7 mouse cellular contexts compared by ENCODE assay signal in genomic region chr2:121412843-121413386, GRCm38 (mm10). TPM values are rescaled to one million over a fixed set of nuclear protein-coding genes. Genes with fewer than 3 reads are reported as not detected.
DNase-seq lines count a peak whose midpoint lies in the region; ATAC-seq and TF ChIP-seq lines count a peak whose summit lies in the region.

No protein-coding gene starts in this region.

- H3K4me2 ChIP-seq in forebrain, embryonic 13.5 days = peak overlapping the region; percentile 78
- peak overlapping the region; percentile 86 for H3K4me2 ChIP-seq in liver, embryonic 11.5 days
- peak overlapping the region; percentile 72 for H3K4me2 ChIP-seq in stomach, embryonic 14.5 days (replicated peaks; ENCODE audit: low read depth, low read length)

- ATAC-seq in megakaryocyte, adult 5-6 weeks (ENCODE audit: poor library complexity, severe bottlenecking) = no peak
- no peak; the same call in 1 of the 2 replicates for ATAC-seq in forebrain, embryonic 13.5 days
- ATAC-seq in liver, embryonic 11.5 days (replicated peaks; ENCODE audit: low FRiP score) = peak; percentile 21
- no peak for ATAC-seq in stomach, embryonic 14.5 days (ENCODE audit: insufficient number of reproducible peaks, insufficient read depth, low FRiP score, low read depth)

- no peak for TF ChIP-seq CTCF in bone marrow macrophage, adult 2 months (IDR thresholded peaks at IDR 0.05; ENCODE audit: low read depth, low read length)

- H3K9ac ChIP-seq in forebrain, embryonic 13.5 days = peak overlapping the region; percentile 97
- peak overlapping the region; percentile 99 for H3K9ac ChIP-seq in liver, embryonic 11.5 days (ENCODE audit: low read depth, low read length)
- H3K9ac ChIP-seq in stomach, embryonic 14.5 days (replicated peaks; ENCODE audit: low read depth, low read length) = peak overlapping the region; percentile 99

- 14% methylated on average over 4 of the region's 4 CpGs for WGBS in forebrain, embryonic 13.5 days
- 3% methylated on average over 4 of the region's 4 CpGs for WGBS in liver, embryonic 11.5 days
- 7% methylated on average over 4 of the region's 4 CpGs for WGBS in stomach, embryonic 14.5 days

- H3K4me1 ChIP-seq in megakaryocyte, embryonic 14.5 days = peaks cover 44% of the 10 kb centered on the region
- peaks cover 17% of the 10 kb centered on the region for H3K4me1 ChIP-seq in bone marrow macrophage, adult 2 months (ENCODE audit: control insufficient read depth, insufficient read depth, low read length)
- peaks cover 39% of the 10 kb centered on the region for H3K4me1 ChIP-seq in forebrain, embryonic 13.5 days
- peaks cover 13% of the 10 kb centered on the region for H3K4me1 ChIP-seq in liver, embryonic 11.5 days (replicated peaks; ENCODE audit: control insufficient read depth, insufficient read depth, low read length)
- H3K4me1 ChIP-seq in stomach, embryonic 14.5 days (ENCODE audit: control insufficient read depth, insufficient read depth, low read length) = peaks cover 21% of the 10 kb centered on the region

- no peak for DNase-seq in liver, embryonic 11.5 days (ENCODE audit: low spot score)
- DNase-seq in cerebellum, adult 11-12 months = no peak

- H3K27ac ChIP-seq in bone marrow macrophage, adult 2 months (ENCODE audit: insufficient read depth, low read depth, low read length) = peak overlapping the region; percentile 87
- peak overlapping the region; percentile 96 for H3K27ac ChIP-seq in forebrain, embryonic 13.5 days
- peak overlapping the region; percentile 97 for H3K27ac ChIP-seq in liver, embryonic 11.5 days (ENCODE audit: low read depth, low read length)
- peak overlapping the region; percentile 99 for H3K27ac ChIP-seq in stomach, embryonic 14.5 days (ENCODE audit: low read length)

- H3K36me3 ChIP-seq in megakaryocyte, embryonic 14.5 days (replicated peaks; ENCODE audit: low read length) = peaks cover 33% of the 10 kb centered on the region
- peaks cover 9% of the 10 kb centered on the region for H3K36me3 ChIP-seq in forebrain, embryonic 13.5 days (ENCODE audit: poor library complexity, severe bottlenecking)
- peaks cover 12% of the 10 kb centered on the region for H3K36me3 ChIP-seq in liver, embryonic 11.5 days (ENCODE audit: control insufficient read depth, insufficient read depth, low read length)
- H3K36me3 ChIP-seq in stomach, embryonic 14.5 days (ENCODE audit: control insufficient read depth, insufficient read depth, low read length) = peaks cover 13% of the 10 kb centered on the region

- TF ChIP-seq POLR2A in bone marrow macrophage, adult 2 months (IDR thresholded peaks at IDR 0.05; ENCODE audit: borderline replicate concordance, low read depth, low read length) = no peak

- H3K4me3 ChIP-seq in megakaryocyte, embryonic 14.5 days (replicated peaks) = peak overlapping the region; percentile 99
- H3K4me3 ChIP-seq in bone marrow macrophage, adult 2 months (ENCODE audit: insufficient read depth, low read length) = peak overlapping the region; percentile 87
- H3K4me3 ChIP-seq in forebrain, embryonic 13.5 days = peak overlapping the region; percentile 99
- H3K4me3 ChIP-seq in liver, embryonic 11.5 days (ENCODE audit: low read depth, low read length) = peak overlapping the region; percentile 94
- H3K4me3 ChIP-seq in stomach, embryonic 14.5 days (ENCODE audit: low read depth, low read length) = peak overlapping the region; percentile 95

- no peaks in the 10 kb centered on the region for H3K9me3 ChIP-seq in megakaryocyte, embryonic 14.5 days
- H3K9me3 ChIP-seq in forebrain, embryonic 13.5 days (replicated peaks) = no peaks in the 10 kb centered on the region; the same call in 1 of the 2 replicates
- no peaks in the 10 kb centered on the region for H3K9me3 ChIP-seq in liver, embryonic 11.5 days (ENCODE audit: control insufficient read depth, low read length)
- no peaks in the 10 kb centered on the region for H3K9me3 ChIP-seq in stomach, embryonic 14.5 days (ENCODE audit: control insufficient read depth, low read depth, low read length)

- H3K27me3 ChIP-seq in megakaryocyte, embryonic 14.5 days (replicated peaks) = no peaks in the 10 kb centered on the region
- no peaks in the 10 kb centered on the region for H3K27me3 ChIP-seq in forebrain, embryonic 13.5 days
- H3K27me3 ChIP-seq in liver, embryonic 11.5 days (replicated peaks; ENCODE audit: control insufficient read depth, insufficient read depth, low read length) = no peaks in the 10 kb centered on the region
- H3K27me3 ChIP-seq in stomach, embryonic 14.5 days (ENCODE audit: control insufficient read depth, insufficient read depth, low read length) = no peaks in the 10 kb centered on the region

RNA-seq across cellular contexts. Expression of gene Pdia3, which starts 0.7 kb away (rescaled TPM):
- polyA plus RNA-seq in megakaryocyte, embryonic 14.5 days (2012; ENCODE audit: insufficient read depth, low replicate concordance) = 332 and 1,563 TPM in 2 replicates
- 273 and 278 TPM in 2 replicates for total RNA-seq in megakaryocyte, adult 5-6 weeks (2015)
- 222 and 236 TPM in 2 replicates for total RNA-seq in megakaryocyte, adult 5-6 weeks (2017)
- polyA plus RNA-seq in bone marrow macrophage, adult 2 months (2012; ENCODE audit: insufficient read depth, insufficient read length, missing spikeins) = 360 and 362 TPM in 2 replicates
- polyA plus RNA-seq in forebrain, embryonic 13.5 days (2015; fragmentation: Nextera tagmentation; extraction: Ambion mirVana) = 320 and 349 TPM in 2 replicates
- 491 and 541 TPM in 2 replicates for polyA plus RNA-seq in liver, embryonic 11.5 days (2014; fragmentation: Nextera tagmentation; extraction: Ambion mirVana)
- polyA plus RNA-seq in stomach, embryonic 14.5 days (2014; fragmentation: Nextera tagmentation; extraction: Ambion mirVana) = 484 and 546 TPM in 2 replicates

RNA-seq across cellular contexts. Expression of gene Catsper2, which starts 0.7 kb away (rescaled TPM):
- 0.10 TPM in 1 of 2 replicates, not detected in the other for polyA plus RNA-seq in megakaryocyte, embryonic 14.5 days (2012; ENCODE audit: insufficient read depth, low replicate concordance)
- 0.98 and 2.1 TPM in 2 replicates for total RNA-seq in megakaryocyte, adult 5-6 weeks (2015)
- total RNA-seq in megakaryocyte, adult 5-6 weeks (2017) = 0.89 and 1.4 TPM in 2 replicates
- 0.80 and 1.5 TPM in 2 replicates for polyA plus RNA-seq in bone marrow macrophage, adult 2 months (2012; ENCODE audit: insufficient read depth, insufficient read length, missing spikeins)
- 3.8 and 5.1 TPM in 2 replicates for polyA plus RNA-seq in forebrain, embryonic 13.5 days (2015; fragmentation: Nextera tagmentation; extraction: Ambion mirVana)
- 1.6 and 1.7 TPM in 2 replicates for polyA plus RNA-seq in liver, embryonic 11.5 days (2014; fragmentation: Nextera tagmentation; extraction: Ambion mirVana)
- polyA plus RNA-seq in stomach, embryonic 14.5 days (2014; fragmentation: Nextera tagmentation; extraction: Ambion mirVana) = 2.2 and 3.0 TPM in 2 replicates

RNA-seq across cellular contexts. Expression of gene Strc, which starts 25.9 kb away (rescaled TPM):
- not detected in 2 replicates for polyA plus RNA-seq in megakaryocyte, embryonic 14.5 days (2012; ENCODE audit: insufficient read depth, low replicate concordance)
- not detected in 2 replicates for total RNA-seq in megakaryocyte, adult 5-6 weeks (2015)
- total RNA-seq in megakaryocyte, adult 5-6 weeks (2017) = not detected in 2 replicates
- polyA plus RNA-seq in bone marrow macrophage, adult 2 months (2012; ENCODE audit: insufficient read depth, insufficient read length, missing spikeins) = not detected in 2 replicates
- polyA plus RNA-seq in forebrain, embryonic 13.5 days (2015; fragmentation: Nextera tagmentation; extraction: Ambion mirVana) = not detected in 2 replicates
- not detected in 2 replicates for polyA plus RNA-seq in liver, embryonic 11.5 days (2014; fragmentation: Nextera tagmentation; extraction: Ambion mirVana)
- not detected in 2 replicates for polyA plus RNA-seq in stomach, embryonic 14.5 days (2014; fragmentation: Nextera tagmentation; extraction: Ambion mirVana)

RNA-seq across cellular contexts. Expression of gene Ell3, which starts 31.2 kb away (rescaled TPM):
- polyA plus RNA-seq in megakaryocyte, embryonic 14.5 days (2012; ENCODE audit: insufficient read depth, low replicate concordance) = not detected in 2 replicates
- total RNA-seq in megakaryocyte, adult 5-6 weeks (2015) = not detected in 2 replicates
- total RNA-seq in megakaryocyte, adult 5-6 weeks (2017) = not detected in 2 replicates
- polyA plus RNA-seq in bone marrow macrophage, adult 2 months (2012; ENCODE audit: insufficient read depth, insufficient read length, missing spikeins) = 0.92 TPM in 1 of 2 replicates, not detected in the other
- 1.7 and 2.1 TPM in 2 replicates for polyA plus RNA-seq in forebrain, embryonic 13.5 days (2015; fragmentation: Nextera tagmentation; extraction: Ambion mirVana)
- polyA plus RNA-seq in liver, embryonic 11.5 days (2014; fragmentation: Nextera tagmentation; extraction: Ambion mirVana) = 2.6 and 4.3 TPM in 2 replicates
- 13.7 and 14.1 TPM in 2 replicates for polyA plus RNA-seq in stomach, embryonic 14.5 days (2014; fragmentation: Nextera tagmentation; extraction: Ambion mirVana)

RNA-seq across cellular contexts. Expression of gene Serf2, which starts 36.1 kb away (rescaled TPM):
- polyA plus RNA-seq in megakaryocyte, embryonic 14.5 days (2012; ENCODE audit: insufficient read depth, low replicate concordance) = 78.6 and 558 TPM in 2 replicates
- total RNA-seq in megakaryocyte, adult 5-6 weeks (2015) = 390 and 393 TPM in 2 replicates
- total RNA-seq in megakaryocyte, adult 5-6 weeks (2017) = 216 and 267 TPM in 2 replicates
- 547 and 575 TPM in 2 replicates for polyA plus RNA-seq in bone marrow macrophage, adult 2 months (2012; ENCODE audit: insufficient read depth, insufficient read length, missing spikeins)
- polyA plus RNA-seq in forebrain, embryonic 13.5 days (2015; fragmentation: Nextera tagmentation; extraction: Ambion mirVana) = 420 and 494 TPM in 2 replicates
- polyA plus RNA-seq in liver, embryonic 11.5 days (2014; fragmentation: Nextera tagmentation; extraction: Ambion mirVana) = 385 and 481 TPM in 2 replicates
- polyA plus RNA-seq in stomach, embryonic 14.5 days (2014; fragmentation: Nextera tagmentation; extraction: Ambion mirVana) = 552 and 574 TPM in 2 replicates
